Mouse (Mus musculus) inflammation-experienced regulatory T-cells, adult 6 months (primary cell): ENCODE measurements around the gene Prss56. TPM values are rescaled to one million over a fixed set of nuclear protein-coding genes. Genes with fewer than 3 reads are reported as not detected.

Experiments used
- ATAC-seq: one replicate; pipeline ENCODE4 v1.8.0; 2017
- polyA plus RNA-seq, 3 experiments: library from polyadenylated mRNA; unstranded; fragments of 100-300 nt; shearing (Covaris generic); gene quantifications; one replicate each; pipeline ENCODE4 v1.2.1; 2017

Prss56 gene
- polyA plus RNA-seq, 3 experiments from 2014 or later = not detected

DNA sequence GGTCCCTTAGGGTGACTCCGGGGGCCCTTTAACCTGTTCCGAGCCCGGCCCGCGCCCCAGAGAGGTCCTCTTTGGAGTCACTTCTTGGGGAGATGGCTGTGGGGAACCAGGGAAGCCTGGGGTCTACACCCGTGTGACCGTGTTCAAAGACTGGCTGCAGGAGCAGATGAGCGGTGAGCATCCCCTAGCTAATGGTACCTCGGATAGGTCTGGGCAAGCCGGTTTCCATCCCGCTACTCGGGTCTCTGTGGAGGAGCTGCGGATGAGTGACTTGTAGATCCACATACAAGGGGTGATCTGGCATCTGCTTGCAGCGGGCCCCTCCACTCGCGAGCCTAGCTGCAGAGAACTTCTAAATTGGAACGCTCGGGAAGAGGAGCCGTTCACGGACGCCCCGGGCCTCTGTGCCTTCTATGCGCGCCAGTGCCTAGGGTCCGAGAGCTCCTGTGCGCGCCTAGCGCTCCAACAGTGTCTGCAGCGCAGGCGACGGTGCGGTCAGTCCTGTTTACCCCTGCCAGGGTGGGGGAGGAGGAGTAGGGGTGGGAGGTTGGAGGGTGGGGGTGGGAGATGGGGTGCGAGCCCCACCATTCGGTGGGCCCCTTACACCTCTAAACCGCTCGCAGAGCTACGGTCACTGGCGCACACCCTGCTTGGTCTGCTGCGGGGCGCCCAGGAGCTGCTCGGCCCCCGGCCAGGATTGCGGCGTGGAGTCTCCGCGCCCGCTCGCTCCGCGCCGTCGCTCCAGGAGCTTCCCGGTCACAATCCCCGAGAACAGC, 3.3 kb downstream of the Prss56 start:
- ATAC-seq = no peak

DNA sequence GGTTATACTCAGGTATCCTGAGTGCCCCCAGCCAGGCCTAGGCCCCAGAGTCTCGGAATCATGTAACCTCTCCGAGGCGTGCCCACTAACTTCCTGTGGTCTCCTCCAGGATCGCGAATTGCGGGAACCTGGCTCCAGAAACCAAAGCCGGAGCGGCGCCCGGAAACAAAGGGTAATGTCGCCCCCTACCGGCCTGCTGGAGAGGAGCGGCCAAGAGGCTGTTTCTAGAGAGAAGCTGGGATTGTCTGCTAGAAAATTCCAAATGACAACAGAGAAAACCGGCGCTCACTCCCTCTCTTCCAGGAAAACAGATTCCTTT, 3.9 kb downstream of the Prss56 start:
- peak; percentile 49 for ATAC-seq

DNA sequence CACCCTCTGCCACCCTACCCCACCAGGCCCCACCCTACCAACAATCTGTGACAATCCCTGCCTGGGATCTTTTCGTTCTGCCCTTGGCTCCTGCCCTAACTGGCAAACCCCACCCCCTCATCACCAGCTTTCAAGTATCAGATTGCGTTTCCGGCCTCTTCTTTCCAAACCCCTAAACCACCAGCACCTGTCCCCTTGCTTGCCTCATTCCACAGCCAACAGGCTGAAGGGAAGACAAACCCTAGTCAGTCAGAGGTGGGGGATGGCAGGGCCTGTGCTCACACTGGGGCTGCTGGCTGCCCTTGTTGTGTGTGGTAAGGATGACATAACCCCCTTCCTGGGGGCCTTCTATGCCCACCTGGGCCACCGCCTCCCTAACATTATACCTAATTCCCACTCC, 7.3 kb downstream of the Prss56 start, which contains the start of gene Chrnd:
Gene Chrnd (plus strand): TSS at position 179 of the 400 bp plus-strand sequence.
- no peak for ATAC-seq

DNA sequence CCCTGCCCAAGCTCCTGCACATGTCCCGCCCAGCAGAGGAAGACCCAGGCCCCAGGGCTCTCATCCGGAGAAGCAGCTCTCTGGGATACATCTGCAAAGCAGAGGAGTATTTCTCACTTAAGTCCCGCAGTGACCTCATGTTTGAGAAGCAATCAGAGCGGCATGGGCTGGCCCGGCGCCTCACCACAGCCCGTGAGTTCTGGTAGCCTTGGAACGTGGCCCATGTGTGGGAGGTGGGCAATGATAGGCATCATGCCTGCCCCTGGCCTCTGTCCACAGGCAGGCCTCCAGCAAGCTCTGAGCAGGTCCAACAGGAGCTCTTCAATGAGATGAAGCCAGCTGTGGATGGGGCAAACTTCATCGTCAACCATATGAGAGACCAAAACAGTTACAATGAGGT, 14.2 kb downstream of the Prss56 start:
- ATAC-seq = no peak

DNA sequence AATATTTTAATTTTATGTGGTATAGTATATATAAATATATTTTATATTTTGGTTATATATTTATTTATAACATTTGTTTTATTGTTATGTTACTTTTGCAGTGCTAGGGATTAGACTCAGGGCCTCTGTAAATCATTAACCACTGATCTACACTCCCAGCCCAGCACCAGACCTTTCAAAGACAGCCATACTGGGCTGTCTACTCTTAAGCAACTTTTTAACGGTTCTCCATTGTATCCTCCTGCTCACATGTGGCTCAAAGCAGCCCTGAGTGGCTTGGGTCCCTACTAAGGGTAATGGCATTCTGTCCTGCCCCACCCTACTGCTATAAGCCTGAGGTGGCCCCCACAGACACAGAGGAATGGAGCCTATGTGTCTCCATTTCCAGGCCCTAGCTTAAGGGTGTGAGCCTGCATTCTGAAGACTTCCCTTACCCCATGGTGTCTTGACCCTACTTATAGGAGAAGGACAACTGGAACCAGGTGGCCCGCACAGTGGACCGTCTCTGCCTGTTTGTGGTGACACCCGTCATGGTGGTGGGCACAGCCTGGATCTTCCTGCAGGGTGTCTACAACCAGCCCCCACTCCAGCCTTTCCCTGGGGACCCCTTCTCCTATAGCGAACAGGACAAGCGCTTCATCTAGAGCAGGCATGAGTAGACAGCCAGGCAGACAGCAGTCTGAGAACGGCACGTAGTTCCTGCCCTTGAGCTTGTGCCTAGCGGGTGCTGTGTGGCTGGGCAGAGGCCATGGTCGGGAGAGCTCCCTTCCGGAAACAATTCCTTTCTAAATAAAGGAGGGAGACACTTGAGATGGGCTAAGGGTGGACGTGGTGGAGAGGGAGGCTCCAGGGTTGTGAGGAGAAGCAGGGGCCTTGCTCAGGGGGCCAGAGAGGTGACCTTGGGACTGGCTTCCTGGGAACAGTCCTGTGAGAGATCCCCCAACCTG, 15.3 kb downstream of the Prss56 start:
- no peak for ATAC-seq

DNA sequence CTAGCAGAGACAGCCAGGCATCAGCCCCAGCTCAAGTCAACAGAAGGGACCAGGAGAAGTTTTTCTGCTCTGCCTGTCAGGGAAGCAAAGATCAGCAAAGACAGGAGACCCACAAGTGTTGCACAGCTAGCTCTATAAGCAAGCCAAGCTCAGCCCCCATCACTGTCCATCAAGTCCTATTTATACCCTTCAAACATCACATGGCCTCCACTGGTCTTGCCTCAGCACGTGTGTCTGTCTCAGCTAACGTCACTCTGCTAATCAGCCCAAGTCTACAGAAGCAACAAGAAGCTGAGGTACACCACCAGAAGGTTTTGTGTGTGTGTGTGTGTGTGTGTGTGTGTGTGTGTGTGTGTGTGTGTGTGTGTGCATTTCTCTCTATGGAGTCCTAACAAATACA, 17.7 kb downstream of the Prss56 start:
- no peak for ATAC-seq

DNA sequence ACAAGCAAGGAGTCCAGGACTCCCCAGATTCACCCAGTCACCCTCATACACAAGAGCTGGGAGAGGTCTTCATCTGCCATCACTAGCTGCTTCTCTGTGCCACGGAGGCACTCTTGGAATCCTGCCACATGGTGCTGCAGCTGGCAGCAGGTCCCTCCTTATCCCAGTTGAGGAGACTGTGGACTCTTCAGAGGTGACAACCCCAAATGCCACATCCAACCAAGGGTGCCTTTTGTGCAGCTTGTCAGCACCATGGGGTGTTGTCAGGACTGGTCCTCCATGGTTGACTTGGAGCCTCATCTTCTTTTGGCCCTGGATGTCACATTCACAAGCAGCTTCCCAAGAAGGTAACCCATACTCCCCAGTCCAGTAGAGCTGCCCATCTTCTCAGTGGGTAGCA, 18.7 kb downstream of the Prss56 start:
- no peak for ATAC-seq

DNA sequence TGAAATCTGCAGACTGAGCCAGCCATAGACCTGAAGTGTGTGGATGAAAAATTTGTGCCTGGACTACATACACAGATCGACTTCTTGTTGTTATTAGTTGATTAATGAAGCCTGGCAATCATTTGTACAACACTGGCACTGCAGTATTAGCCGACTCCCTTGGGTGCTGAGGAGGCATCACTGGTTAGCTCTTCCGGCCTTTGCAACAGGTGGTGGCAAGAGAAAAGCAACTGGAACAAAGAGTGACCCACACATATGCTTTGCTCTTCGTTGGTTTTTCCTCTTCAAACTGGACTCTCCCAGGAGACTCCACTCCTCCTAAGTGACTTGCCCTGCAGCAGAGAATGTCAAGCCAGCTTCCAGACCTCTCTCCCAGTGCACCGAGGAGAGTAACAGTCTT, 20.7 kb downstream of the Prss56 start:
- ATAC-seq = no peak

DNA sequence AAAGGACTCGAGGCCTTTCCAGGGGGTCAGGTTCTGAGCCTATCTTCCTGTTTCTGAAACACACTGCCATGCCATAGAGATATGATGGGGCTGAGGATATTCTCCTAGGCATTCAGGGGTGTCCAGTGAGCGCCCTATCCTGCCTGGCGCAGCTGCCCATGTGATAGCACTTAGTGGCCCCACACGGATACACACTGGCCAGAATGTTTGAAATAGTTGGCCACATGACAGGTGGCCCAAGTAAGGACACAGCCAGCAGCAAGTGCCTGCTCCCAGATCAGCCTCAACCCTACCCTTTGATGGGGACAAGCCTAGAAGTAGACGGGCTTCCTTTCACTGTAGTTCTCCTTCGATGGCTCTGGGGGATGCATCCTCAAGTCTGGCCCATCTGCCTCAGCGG, 21.4 kb downstream of the Prss56 start, which contains the start of gene Chrng:
Gene Chrng (plus strand): TSS at position 193 of the 400 bp plus-strand sequence.
- no peak for ATAC-seq

DNA sequence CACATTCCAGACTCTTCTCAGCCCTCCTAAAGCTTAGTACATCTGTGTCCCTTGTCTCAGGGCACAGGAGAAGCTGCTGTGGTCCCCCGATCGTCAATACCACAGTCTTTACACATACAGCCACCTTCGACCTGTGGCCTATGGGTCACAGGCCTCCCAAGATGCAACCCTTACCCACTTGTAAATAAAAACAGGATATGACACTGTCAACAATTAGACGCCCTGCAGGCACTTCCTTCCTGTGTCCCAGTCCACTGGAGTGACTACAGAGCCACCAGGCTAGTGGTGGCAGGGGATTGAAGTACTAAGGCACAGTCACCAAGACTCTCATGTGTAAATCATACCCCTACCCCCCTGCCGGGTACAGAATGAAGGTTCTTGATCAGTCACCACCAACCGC, 21.9 kb downstream of the Prss56 start:
- no peak for ATAC-seq

DNA sequence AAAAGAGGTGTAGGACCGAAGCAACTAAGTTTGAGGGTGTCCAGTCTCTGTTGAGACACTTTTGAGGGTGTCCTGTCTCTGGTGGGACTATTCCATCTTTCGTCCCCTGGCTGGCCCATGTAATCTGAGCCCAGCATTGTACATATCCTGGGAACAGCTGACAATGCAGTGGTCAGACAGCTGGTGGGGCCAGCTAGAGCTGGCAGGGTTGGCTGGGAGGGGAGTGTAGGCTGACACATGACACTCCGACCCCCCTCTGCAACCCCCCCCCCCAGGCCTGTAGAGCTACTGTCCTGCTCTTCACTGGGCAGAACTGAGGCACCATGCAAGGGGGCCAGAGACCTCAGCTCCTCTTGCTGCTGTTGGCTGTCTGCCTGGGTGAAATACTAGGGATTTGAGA, 22.4 kb downstream of the Prss56 start:
- ATAC-seq = no peak

DNA sequence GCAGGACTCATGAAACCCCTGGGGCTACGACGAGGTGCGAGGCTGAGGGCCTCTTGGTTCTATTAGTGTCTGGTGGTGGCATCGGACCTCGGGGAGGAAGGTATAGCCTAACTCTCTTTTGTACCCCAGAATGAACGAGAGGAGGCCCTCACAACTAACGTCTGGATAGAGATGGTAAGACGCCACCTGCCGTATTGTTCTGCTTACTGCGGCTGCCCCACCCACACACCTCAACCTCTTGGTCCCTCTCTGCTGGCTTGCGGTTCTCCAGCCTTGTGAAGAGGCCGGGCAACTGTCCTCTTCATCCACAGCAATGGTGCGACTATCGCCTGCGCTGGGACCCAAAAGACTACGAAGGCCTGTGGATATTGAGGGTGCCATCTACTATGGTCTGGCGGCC, 23.2 kb downstream of the Prss56 start:
- ATAC-seq = no peak

DNA sequence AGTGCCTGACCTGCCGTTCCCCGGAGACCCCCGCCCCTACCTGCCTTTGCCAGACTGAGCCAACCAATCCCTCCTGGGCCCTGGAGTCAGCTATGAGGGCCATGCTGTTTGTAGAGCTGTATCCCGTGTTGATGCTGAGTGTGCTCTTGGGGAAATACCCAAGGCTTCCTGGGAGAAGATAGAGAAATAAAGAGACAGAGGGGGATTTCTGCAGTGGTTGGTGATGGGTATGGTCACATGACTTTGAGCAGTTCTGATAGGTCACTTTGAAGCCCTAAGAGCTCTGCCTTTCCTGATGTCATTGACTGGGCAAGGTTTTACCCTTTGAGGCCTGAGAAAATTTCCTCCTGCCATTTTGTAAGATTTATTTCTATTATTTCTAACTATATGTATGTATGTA, 28.3 kb downstream of the Prss56 start:
- no peak for ATAC-seq

DNA sequence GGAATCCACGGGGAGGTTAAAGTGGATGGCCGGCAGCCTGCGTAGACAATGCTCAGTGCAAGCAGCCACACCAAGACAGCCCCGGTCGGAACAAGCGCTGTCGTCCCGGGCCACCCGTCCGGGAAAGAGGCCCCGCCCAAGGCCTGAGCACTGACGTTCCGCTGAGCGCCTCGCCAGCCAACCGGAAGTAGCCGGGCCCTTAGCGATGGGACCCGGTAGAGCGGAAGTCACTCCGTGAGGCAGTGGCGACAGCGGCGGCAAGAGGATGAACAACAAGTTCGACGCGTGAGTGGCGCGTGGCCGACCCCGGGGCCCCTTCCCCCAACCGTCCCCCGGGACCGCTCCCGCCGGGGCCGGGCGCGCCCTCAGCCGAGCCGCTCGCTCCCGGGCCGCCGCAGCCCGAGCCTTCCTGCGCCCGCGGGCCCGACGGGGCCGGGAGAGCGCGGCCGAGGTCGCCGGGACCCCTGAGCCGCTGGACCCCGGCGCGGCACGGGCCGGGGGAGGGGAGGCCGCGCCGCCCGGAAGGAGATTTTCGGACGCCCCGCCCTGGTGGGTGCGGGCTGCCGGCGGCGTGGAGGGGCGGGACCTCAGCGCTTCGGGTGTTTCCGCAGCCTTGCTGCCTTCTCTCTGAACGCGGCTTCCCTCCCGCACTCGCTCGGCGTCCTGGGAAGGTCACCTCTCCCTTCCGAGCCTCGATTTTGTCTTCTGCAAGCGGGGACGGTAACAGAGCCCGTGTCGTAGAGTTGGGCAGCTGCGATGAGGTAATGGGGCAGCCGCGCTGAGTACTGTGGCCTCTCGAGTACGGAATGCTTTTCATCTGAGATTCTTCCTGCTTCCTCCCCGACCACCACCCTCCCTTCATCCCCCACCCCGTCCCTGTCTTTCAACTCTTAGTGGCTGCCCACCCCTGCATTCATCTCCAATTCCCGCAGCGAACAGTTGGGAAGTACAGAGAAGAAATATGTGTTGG, 30.9 kb downstream of the Prss56 start, which contains the start of gene Eif4e2:
Gene Eif4e2 (plus strand): TSS at position 180 of the 970 bp plus-strand sequence.
- peak; percentile 92 for ATAC-seq

DNA sequence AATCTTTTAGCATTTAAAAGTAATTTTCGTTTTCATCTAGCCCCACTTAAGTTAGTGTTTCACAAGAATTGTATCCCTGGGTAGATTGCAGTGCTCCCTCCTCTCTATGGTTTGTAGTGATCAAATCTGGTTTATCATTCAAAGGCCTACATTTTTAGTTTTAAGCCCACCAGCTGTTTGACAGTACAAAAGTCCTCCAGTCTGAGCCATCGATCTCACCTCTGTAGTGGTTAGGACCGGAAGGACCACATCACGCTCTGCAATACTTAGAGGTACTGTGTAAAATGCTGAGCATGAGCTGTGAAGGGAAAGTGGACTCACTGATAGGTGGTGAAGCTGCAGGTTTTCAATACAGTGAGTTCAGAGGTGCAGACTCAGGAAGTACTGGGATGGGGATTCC, 31.6 kb downstream of the Prss56 start:
- ATAC-seq = peak; percentile 27

DNA sequence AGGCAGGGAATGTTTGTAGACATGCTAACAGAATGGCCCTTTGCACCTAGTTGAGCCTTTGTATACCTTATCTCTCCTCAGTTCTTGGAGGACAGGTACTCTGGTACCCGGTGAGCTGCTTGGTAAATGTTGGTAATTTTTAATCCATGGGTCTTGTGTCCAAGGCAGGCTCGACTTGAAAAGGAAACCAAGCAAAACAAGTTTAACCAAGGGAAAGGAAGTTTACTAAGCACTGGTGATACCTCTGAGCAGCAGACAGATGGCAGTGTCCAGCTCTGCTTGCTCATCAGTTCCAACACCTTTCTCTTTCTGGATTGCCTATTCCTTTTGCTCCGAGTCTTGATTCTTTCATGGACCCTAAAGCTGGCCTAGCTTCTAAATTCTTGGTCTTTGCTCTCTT, 34.8 kb downstream of the Prss56 start:
- no peak for ATAC-seq

DNA sequence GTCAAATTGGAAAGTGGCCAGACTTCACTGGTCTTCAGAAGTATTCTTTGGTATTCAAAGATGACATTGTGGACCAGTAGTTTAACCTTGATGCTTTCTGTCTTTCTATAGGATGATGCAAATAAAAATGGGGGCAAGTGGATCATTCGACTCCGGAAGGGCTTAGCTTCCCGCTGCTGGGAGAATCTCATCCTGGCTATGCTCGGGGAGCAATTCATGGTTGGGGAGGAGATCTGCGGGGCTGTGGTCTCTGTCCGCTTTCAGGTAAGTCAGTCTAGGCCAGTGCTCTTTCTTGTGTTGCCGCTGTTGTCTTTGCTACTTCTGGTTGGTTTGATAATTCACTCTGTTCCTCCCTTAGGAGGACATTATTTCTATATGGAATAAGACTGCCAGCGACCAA, 42.6 kb downstream of the Prss56 start:
- ATAC-seq = no peak

DNA sequence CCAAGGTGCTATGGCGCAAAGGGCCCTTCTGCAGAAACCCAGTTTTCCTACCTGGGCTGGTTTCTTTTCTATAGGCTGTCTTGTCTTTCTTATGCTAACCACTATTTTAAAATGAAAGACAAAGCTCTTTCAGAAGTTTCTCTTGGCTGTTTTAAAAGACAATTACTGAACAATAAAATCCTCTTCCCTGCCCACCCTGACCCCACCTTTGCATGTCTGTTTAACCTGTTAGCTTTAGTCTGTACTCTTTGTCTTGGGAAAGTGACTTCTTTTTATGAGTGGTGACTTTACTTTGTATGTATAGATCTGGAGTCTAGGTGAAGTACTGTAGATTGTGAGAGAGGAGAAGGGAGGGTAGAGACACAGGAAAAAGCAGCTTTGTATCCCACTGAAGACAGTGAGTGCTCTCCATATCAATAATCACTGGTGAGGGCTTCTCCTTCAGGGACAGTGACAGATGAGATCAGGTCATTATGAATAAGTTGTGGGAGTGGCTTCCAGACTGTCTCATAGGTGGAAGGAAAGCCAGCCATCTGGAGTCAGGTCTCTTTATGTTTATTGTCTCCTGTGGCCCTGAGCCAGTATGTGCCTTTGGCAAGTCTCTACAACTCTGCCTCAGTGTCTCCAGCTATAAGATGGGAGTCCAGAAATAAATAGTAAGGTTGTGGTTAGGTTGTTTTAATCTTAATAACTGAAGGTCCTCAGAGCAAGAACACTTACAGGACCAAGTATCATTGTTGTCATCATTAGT, 43.5 kb downstream of the Prss56 start:
- no peak for ATAC-seq

DNA sequence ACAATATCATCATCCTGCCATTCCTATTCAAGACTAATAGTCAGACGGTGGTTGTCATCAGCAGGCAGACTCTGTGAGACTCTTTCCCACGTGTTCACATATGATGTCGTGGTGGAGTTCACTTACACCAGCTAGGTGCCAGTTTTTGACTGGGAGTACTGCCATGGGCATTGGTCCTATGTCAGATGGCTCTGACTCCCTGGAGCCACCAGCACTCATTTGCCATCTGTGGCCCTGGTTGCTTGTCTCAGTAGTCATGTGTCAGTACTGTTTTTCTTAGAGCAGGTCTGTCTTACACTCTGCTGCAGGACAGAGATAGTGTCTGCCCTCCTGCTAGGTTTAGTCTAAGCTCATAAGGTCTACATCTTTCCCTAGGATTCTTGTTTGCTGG, 44.0 kb downstream of the Prss56 start:
- no peak for ATAC-seq

DNA sequence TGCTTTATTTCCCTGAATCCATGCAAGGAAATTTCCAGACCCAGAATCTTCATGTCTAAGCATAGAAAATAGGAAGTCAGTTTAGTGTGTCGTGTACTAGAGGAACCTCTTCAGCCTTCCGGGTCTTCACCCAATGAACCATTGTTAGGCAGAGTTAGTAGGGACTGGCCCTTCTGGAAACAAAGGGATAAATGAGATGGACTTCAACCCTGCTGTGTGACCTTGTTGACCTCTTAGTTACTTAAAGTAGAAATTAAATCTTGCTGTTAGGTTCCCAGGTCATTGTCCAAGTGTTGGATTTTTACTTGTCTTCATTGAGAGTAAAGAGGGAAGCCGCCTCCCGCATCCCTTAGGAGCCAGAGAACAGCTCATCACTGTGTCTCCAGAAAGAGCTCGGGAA, 47.5 kb downstream of the Prss56 start:
- ATAC-seq = no peak

DNA sequence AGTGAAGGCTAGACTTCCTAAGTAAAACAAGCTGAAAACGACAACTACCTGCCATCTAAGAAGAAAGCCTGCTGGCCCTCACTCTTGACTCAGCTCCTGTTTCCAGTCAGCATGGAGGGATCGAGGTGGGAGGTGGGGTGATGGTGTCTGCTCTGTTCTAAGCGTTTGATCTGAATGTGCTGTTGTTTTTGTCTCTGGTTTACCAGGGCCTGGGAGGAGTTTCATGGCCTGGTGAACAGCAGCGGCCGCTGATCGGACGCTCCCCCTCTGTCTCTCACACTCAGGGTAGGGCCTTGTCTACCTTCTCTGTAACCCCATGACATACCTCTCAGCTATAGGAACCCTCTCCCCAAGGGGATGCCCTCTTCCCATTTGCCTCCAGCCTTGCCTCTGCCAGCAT, 49.1 kb downstream of the Prss56 start:
- ATAC-seq = no peak
